Mouse (Mus musculus): ENCODE results near the gene Zbtb14. TPM values are rescaled to one million over a fixed set of nuclear protein-coding genes. Genes with fewer than 3 reads are reported as not detected.

Zbtb14 gene
- 13.6 and 14.4 TPM in 2 replicates for polyA plus RNA-seq (2015; fragmentation: Nextera tagmentation; extraction: Ambion mirVana)

- under 1% methylated on average over 59 of the region's 72 CpGs for WGBS
- ATAC-seq (replicated peaks; ENCODE audit: insufficient number of reproducible peaks, insufficient read depth, low FRiP score, low read depth): peak; percentile 92
- H3K4me2 ChIP-seq: peak within 1 kb of the TSS; percentile 81
- peak within 1 kb of the TSS; percentile 100 for H3K27ac ChIP-seq
- H3K4me3 ChIP-seq: peak within 1 kb of the TSS; percentile 96
- H3K36me3 ChIP-seq: peaks cover 10% of the 10 kb centered on the region
- peaks cover 16% of the 10 kb centered on the region for H3K4me1 ChIP-seq (replicated peaks)
- H3K9ac ChIP-seq: peak within 1 kb of the TSS; percentile 93
- no peaks in the 10 kb centered on the region for H3K9me3 ChIP-seq (replicated peaks)
- no peaks in the 10 kb centered on the region for H3K27me3 ChIP-seq
Observed at GRCm38 (mm10) chr17:69382511-69383100, at the start of gene Zbtb14. Gene Zbtb14 (plus strand): TSS chr17:69383050.

- Histone ChIP-seq H3K9ac (no peak overlapping the region), H3K36me3 (no peaks in the 10 kb centered on the region), H3K27me3 (no peaks in the 10 kb centered on the region), H3K4me1 (replicated peaks) (no peaks in the 10 kb centered on the region), H3K4me2 (no peak overlapping the region), H3K4me3 (no peak overlapping the region), H3K27ac (no peak overlapping the region), H3K9me3 (replicated peaks) (no peaks in the 10 kb centered on the region)
- WGBS: 83% methylated on average over 7 of the region's 7 CpGs
- ATAC-seq (replicated peaks; ENCODE audit: insufficient number of reproducible peaks, insufficient read depth, low FRiP score, low read depth): no peak
Observed at GRCm38 (mm10) chr17:69346056-69346455, 36.8 kb upstream of the Zbtb14 start.

- no peaks in the 10 kb centered on the region for H3K36me3 ChIP-seq
- no peak overlapping the region for H3K27ac ChIP-seq
- H3K9ac ChIP-seq: no peak overlapping the region
- H3K4me3 ChIP-seq: no peak overlapping the region
- H3K9me3 ChIP-seq (replicated peaks): no peaks in the 10 kb centered on the region
- whole genome bisulfite sequencing: 18% methylated on average over 8 of the region's 8 CpGs
- H3K4me1 ChIP-seq (replicated peaks): no peaks in the 10 kb centered on the region
- ATAC-seq (replicated peaks; ENCODE audit: insufficient number of reproducible peaks, insufficient read depth, low FRiP score, low read depth): no peak
- no peaks in the 10 kb centered on the region for H3K27me3 ChIP-seq
- no peak overlapping the region for H3K4me2 ChIP-seq
Observed at GRCm38 (mm10) chr17:69349014-69349531, 33.8 kb upstream of the Zbtb14 start.

- WGBS: 87% methylated on average over 3 of the region's 3 CpGs
- Histone ChIP-seq H3K27ac (no peak overlapping the region), H3K9me3 (replicated peaks) (no peaks in the 10 kb centered on the region), H3K4me3 (no peak overlapping the region), H3K36me3 (no peaks in the 10 kb centered on the region), H3K9ac (no peak overlapping the region), H3K4me2 (no peak overlapping the region), H3K27me3 (no peaks in the 10 kb centered on the region), H3K4me1 (replicated peaks) (no peaks in the 10 kb centered on the region)
- no peak for ATAC-seq (replicated peaks; ENCODE audit: insufficient number of reproducible peaks, insufficient read depth, low FRiP score, low read depth)
Observed at GRCm38 (mm10) chr17:69365049-69365448, 17.8 kb upstream of the Zbtb14 start.

- 87% methylated on average over 8 of the region's 8 CpGs for WGBS
- Histone ChIP-seq H3K36me3 (no peaks in the 10 kb centered on the region), H3K9me3 (replicated peaks) (no peaks in the 10 kb centered on the region), H3K27ac (no peak overlapping the region), H3K4me2 (no peak overlapping the region), H3K27me3 (no peaks in the 10 kb centered on the region), H3K9ac (no peak overlapping the region), H3K4me1 (replicated peaks) (peaks cover 16% of the 10 kb centered on the region), H3K4me3 (no peak overlapping the region)
- no peak for ATAC-seq (replicated peaks; ENCODE audit: insufficient number of reproducible peaks, insufficient read depth, low FRiP score, low read depth)
Observed at GRCm38 (mm10) chr17:69380838-69381237, 2.0 kb upstream of the Zbtb14 start.

GRCm38 (mm10) chr17:69383201-69383940, 521 bp downstream of the Zbtb14 start:
- ATAC-seq (replicated peaks; ENCODE audit: insufficient number of reproducible peaks, insufficient read depth, low FRiP score, low read depth): peak; percentile 68
- Histone ChIP-seq H3K4me2 (peak overlapping the region; percentile 81), H3K27ac (peak overlapping the region; percentile 100), H3K4me1 (replicated peaks) (peaks cover 16% of the 10 kb centered on the region), H3K36me3 (peaks cover 18% of the 10 kb centered on the region), H3K9me3 (replicated peaks) (no peaks in the 10 kb centered on the region), H3K9ac (peak overlapping the region; percentile 93), H3K4me3 (peak overlapping the region; percentile 96), H3K27me3 (no peaks in the 10 kb centered on the region)
- whole genome bisulfite sequencing: under 1% methylated on average over 92 of the region's 128 CpGs

- peak overlapping the region; percentile 93 for H3K9ac ChIP-seq
- H3K4me2 ChIP-seq: peak overlapping the region; percentile 81
- peak overlapping the region; percentile 96 for H3K4me3 ChIP-seq
- peak overlapping the region; percentile 100 for H3K27ac ChIP-seq
- peaks cover 16% of the 10 kb centered on the region for H3K4me1 ChIP-seq (replicated peaks)
- WGBS: under 1% methylated on average over 37 of the region's 37 CpGs
- ATAC-seq (replicated peaks; ENCODE audit: insufficient number of reproducible peaks, insufficient read depth, low FRiP score, low read depth): no peak
- no peaks in the 10 kb centered on the region for H3K27me3 ChIP-seq
- peaks cover 18% of the 10 kb centered on the region for H3K36me3 ChIP-seq
- H3K9me3 ChIP-seq (replicated peaks): no peaks in the 10 kb centered on the region
Observed at GRCm38 (mm10) chr17:69383941-69384665, 1.3 kb downstream of the Zbtb14 start.

GRCm38 (mm10) chr17:69396147-69397033, 13.5 kb downstream of the Zbtb14 start:
- no peaks in the 10 kb centered on the region for H3K27me3 ChIP-seq
- WGBS: 30% methylated on average over 14 of the region's 16 CpGs
- no peaks in the 10 kb centered on the region for H3K36me3 ChIP-seq
- H3K27ac ChIP-seq: no peak overlapping the region
- H3K4me3 ChIP-seq: peak overlapping the region; percentile 30; the same call in 1 of the 2 replicates
- H3K9ac ChIP-seq: no peak overlapping the region
- ATAC-seq (replicated peaks; ENCODE audit: insufficient number of reproducible peaks, insufficient read depth, low FRiP score, low read depth): no peak; the same call in 1 of the 2 replicates
- no peaks in the 10 kb centered on the region for H3K9me3 ChIP-seq (replicated peaks)
- H3K4me1 ChIP-seq (replicated peaks): peaks cover 9% of the 10 kb centered on the region; the same call in 1 of the 2 replicates
- H3K4me2 ChIP-seq: peak overlapping the region; percentile 57

- no peak overlapping the region for H3K4me3 ChIP-seq
- WGBS: 36% methylated on average over 5 of the region's 5 CpGs
- peaks cover 9% of the 10 kb centered on the region; the same call in 1 of the 2 replicates for H3K4me1 ChIP-seq (replicated peaks)
- ATAC-seq (replicated peaks; ENCODE audit: insufficient number of reproducible peaks, insufficient read depth, low FRiP score, low read depth): no peak
- H3K9ac ChIP-seq: no peak overlapping the region
- 0 out of 2 replicates have a peak overlapping the region, but pooled peaks have one; percentile 3 for H3K4me2 ChIP-seq
- no peaks in the 10 kb centered on the region for H3K36me3 ChIP-seq
- H3K9me3 ChIP-seq (replicated peaks): no peaks in the 10 kb centered on the region
- no peaks in the 10 kb centered on the region for H3K27me3 ChIP-seq
- H3K27ac ChIP-seq: no peak overlapping the region
Observed at GRCm38 (mm10) chr17:69397163-69397562, 14.3 kb downstream of the Zbtb14 start.

- Histone ChIP-seq H3K9me3 (replicated peaks) (no peaks in the 10 kb centered on the region), H3K36me3 (no peaks in the 10 kb centered on the region), H3K27me3 (no peaks in the 10 kb centered on the region), H3K4me2 (no peak overlapping the region), H3K9ac (no peak overlapping the region), H3K4me3 (no peak overlapping the region), H3K4me1 (replicated peaks) (peaks cover 9% of the 10 kb centered on the region; the same call in 1 of the 2 replicates), H3K27ac (no peak overlapping the region)
- ATAC-seq (replicated peaks; ENCODE audit: insufficient number of reproducible peaks, insufficient read depth, low FRiP score, low read depth): no peak
Observed at GRCm38 (mm10) chr17:69398092-69398491, 15.2 kb downstream of the Zbtb14 start.
